Mouse (Mus musculus) spleen, adult 2 months (tissue): Measurements from ENCODE around the gene Akr1c19.

ENCODE experiments used
- CTCF ChIP-seq: fragments of 200-500 bp; IDR thresholded peaks from 2 replicates; pipeline ENCODE4 v1.5.1; 2011; ENCODE audit warnings: mild to moderate bottlenecking, inconsistent platforms; ENCODE audit not compliant: insufficient read depth, insufficient read length, insufficient replicate concordance; ENCODE audit errors: extremely low read depth
- POLR2A ChIP-seq: fragments of 200-500 bp; IDR thresholded peaks from 2 replicates; pipeline ENCODE4 v1.6.1; 2011; ENCODE audit warnings: low read depth, low read length, inconsistent platforms

GRCm38 (mm10) chr13:4296991-4297390 is 68.5 kb downstream of the Akr1c19 start:
- no peak for TF ChIP-seq POLR2A
- TF ChIP-seq CTCF = no peak
